Mouse (Mus musculus): ENCODE measurements at regions not wholly inside any gene's neighbourhood (a gene's known extent, or its start where the extent isn't known, plus 50 kb on each side); places are given as distances from the start of the nearest gene placed in this dataset.

- DNase-seq, result no peak
- intact Hi-C loops (cut with DNase I; ENCODE audit: low total_unique reads), result no loop called here
Observed at GRCm38 (mm10) chr4:48833718-48834117, 170.4 kb downstream of the Cavin4 start.

DNA sequence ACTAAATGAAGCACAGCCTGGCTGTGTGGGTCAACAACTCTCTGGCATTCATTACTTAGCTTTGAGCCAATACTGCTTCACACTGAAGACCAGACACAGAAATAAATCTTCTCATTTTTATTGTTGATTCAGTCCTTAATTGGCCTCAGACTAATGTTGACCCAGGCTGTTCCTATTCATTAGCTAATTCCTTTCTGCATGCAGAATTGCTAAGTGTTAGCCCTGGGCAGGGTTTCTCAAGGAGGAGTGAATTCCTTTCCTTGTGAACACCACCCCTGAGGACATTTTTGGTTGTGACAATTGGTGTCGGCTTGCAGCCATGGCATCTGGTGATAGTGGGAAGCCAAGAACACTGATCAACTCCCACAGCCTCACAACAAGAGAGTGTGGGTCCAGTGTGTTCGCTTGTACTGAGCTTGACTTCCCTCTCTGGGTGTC, 179.5 kb downstream of the Cavin4 start:
- peak; percentile 53 for DNase-seq
- intact Hi-C loops (cut with DNase I; ENCODE audit: low total_unique reads), result no loop called here

GRCm38 (mm10) chr4:48871105-48871504, 188.0 kb upstream of the Plppr1 start:
- DNase-seq, result no peak
- intact Hi-C loops (cut with DNase I; ENCODE audit: low total_unique reads), result no loop called here

- DNase-seq, result no peak
- intact Hi-C loops (cut with DNase I; ENCODE audit: low total_unique reads), result no loop called here
Observed at GRCm38 (mm10) chr4:48889074-48889592, 169.9 kb upstream of the Plppr1 start.

GRCm38 (mm10) chr4:48904551-48904950, 154.5 kb upstream of the Plppr1 start:
- no peak for DNase-seq
- intact Hi-C loops (cut with DNase I; ENCODE audit: low total_unique reads), result no loop called here

- intact Hi-C loops (cut with DNase I; ENCODE audit: low total_unique reads), result no loop called here
- DNase-seq, result no peak
Observed at GRCm38 (mm10) chr4:48905196-48905867, 153.7 kb upstream of the Plppr1 start.

GRCm38 (mm10) chr4:48909161-48909560, 149.9 kb upstream of the Plppr1 start:
- intact Hi-C loops (cut with DNase I; ENCODE audit: low total_unique reads), result no loop called here
- DNase-seq, result no peak

GRCm38 (mm10) chr4:48913301-48913700, 145.8 kb upstream of the Plppr1 start:
- intact Hi-C loops (cut with DNase I; ENCODE audit: low total_unique reads), result no loop called here
- no peak for DNase-seq

DNA sequence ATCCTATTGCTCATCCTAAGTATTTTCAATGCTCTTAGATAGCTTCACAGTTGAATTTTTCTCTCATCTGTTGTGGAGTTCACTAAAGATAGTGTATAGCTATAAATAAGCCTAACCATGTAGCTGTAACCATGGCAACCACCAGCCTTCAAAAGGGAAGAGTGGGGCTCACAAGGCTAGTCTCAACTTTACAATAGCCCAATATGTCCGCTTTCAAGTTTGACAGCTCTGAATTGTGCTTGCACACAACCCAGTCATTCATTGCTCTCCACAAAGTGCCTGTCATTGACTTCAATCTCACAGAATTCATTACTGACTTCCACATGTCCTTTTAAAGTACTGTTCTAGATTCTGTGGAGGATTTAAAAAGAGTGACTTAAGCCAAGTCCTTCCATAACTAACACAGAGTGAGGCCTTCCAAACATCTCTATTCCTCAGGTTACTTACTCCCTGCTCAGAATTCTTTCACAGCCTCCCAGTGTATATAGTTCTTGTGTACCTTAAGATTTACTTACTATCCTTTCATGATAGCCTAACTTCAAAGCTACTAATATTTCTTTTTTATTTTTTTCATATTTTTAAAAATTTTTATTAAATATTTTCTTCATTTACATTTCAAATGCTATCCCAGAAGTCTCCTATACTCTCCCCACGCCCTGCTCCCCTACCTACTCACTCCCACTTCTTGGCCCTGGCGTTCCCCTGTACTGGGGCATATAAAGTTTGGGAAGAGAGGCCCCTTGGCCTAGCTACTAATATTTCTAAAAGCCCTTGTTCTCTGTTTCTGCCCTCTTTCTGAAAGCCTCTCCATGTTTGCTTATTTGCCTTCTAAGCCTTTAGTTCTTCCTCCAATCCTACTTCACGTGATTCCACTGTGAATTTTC, 134.3 kb upstream of the Plppr1 start:
- no peak for DNase-seq
- intact Hi-C loops (cut with DNase I; ENCODE audit: low total_unique reads), result no loop called here

DNA sequence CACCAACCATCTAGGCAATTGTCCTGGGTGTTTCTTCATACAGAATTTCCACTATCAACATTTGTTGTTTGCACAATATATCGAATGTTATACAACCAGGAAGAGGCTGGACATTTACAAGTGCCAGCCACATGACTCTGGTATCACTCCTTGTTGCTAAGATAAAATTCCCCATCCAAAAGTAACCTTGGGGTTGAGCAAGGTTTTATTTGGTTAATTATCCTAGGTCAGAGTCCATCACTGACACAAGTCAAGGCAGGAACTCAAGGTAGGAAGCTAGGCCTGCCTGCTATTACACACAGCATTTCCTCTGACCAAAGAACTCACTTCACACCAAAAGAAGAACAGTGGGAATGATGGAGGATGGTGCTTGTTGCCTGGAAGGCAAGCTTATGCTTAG, 120.7 kb upstream of the Plppr1 start:
- intact Hi-C loops (cut with DNase I; ENCODE audit: low total_unique reads), result no loop called here
- no peak for DNase-seq

DNA sequence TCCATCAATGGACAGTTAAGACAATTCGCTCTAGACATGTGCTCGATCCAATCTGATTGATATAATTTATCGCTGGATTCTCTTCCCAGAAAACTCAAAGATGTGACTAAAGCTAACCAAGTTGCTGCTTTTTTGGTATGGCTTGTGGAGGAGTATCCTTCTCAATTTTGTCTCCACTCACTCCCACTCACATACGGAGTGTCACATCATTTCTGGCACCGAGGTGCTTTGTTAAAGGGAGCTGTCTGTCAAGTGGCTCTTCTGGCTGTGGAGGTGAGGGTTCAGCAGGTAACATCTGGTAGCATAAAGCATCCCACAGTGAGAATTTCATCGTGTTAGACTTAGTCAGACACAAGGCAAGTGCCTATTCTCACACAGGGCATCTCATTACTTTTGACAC, 120.2 kb upstream of the Plppr1 start:
- intact Hi-C loops (cut with DNase I; ENCODE audit: low total_unique reads), result no loop called here
- no peak for DNase-seq

DNA sequence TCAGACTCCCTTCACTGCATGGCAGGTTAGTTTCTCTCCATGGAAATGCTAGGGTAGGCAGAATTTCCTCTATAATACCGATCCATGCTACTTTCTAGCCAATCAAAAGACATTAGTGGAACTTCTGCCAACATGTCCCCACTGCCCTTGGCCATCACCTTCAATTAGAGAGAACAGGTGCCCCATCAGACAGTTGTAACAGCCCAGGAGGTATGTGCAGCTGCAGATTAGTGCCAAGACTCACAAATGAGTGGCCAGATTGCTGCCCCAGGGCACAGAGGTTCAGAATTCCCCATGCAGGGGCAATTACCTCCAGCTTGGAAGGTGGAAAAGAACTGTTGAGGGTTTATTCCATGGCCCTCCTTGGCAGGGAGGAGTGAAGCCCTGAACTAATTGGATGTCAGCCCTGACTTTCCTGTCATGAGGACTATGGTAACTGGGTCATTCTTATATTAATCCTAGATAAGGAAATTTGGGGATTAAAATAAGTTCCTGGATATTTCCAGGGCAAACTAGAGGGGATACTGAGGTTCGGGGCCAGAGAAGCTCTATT, 113.7 kb upstream of the Plppr1 start:
- no peak for DNase-seq
- intact Hi-C loops (cut with DNase I; ENCODE audit: low total_unique reads), result no loop called here

- DNase-seq, result no peak
- intact Hi-C loops (cut with DNase I; ENCODE audit: low total_unique reads), result no loop called here
Observed at GRCm38 (mm10) chr4:48952965-48953364, 106.1 kb upstream of the Plppr1 start.

- intact Hi-C loops (cut with DNase I; ENCODE audit: low total_unique reads), result no loop called here
Observed at GRCm38 (mm10) chr4:48975810-48976209, 83.3 kb upstream of the Plppr1 start.

GRCm38 (mm10) chr4:48992021-48992420, 67.1 kb upstream of the Plppr1 start:
- intact Hi-C loops (cut with DNase I; ENCODE audit: low total_unique reads), result no loop called here
- DNase-seq, result peak; percentile 10

More at GRCm38 (mm10) chr4:48975810-48976209, 83.3 kb upstream of the Plppr1 start:
- DNase-seq, result no peak

Measured in gastrocnemius, postnatal 14 days (tissue).